Mouse (Mus musculus): Measurements from ENCODE around the gene Nsdhl. TPM values are rescaled to one million over a fixed set of nuclear protein-coding genes. Genes with fewer than 3 reads are reported as not detected.

The Nsdhl gene
- total RNA-seq (2022) = 1 to 10 TPM; 3.6 to 4.1 (median 3.9) TPM

GRCm38 (mm10) chrX:72917884-72918681 lies at the start of gene Nsdhl, which contains the start of gene Cetn2:
Nsdhl (plus strand) TSS chrX:72918557.
Cetn2 (minus strand) TSS chrX:72918411.
- peak; percentile 73 to 81 for DNase-seq (ENCODE audit: low spot score in 2 of 2)

GRCm38 (mm10) chrX:72895388-72896054 lies 22.8 kb upstream of the Nsdhl start:
- no peak for DNase-seq (ENCODE audit: low spot score in 2 of 2)

GRCm38 (mm10) chrX:72896055-72896437 lies 22.3 kb upstream of the Nsdhl start:
- DNase-seq (ENCODE audit: low spot score in 2 of 2) = no peak

- DNase-seq (ENCODE audit: low spot score in 2 of 2) = no peak
Measured at GRCm38 (mm10) chrX:72902530-72902929, 15.8 kb upstream of the Nsdhl start.

GRCm38 (mm10) chrX:72907619-72908403 lies 10.5 kb upstream of the Nsdhl start:
- no peak for DNase-seq (ENCODE audit: low spot score in 2 of 2)

- DNase-seq (ENCODE audit: low spot score in 2 of 2) = no peak
Measured at GRCm38 (mm10) chrX:72908404-72908741, 10.0 kb upstream of the Nsdhl start.

- no peak for DNase-seq (ENCODE audit: low spot score in 2 of 2)
Measured at GRCm38 (mm10) chrX:72911611-72912010, 6.7 kb upstream of the Nsdhl start.

- DNase-seq (ENCODE audit: low spot score in 2 of 2) = no peak
Measured at GRCm38 (mm10) chrX:72918682-72919059, 314 bp downstream of the Nsdhl start.

- no peak for DNase-seq (ENCODE audit: low spot score in 2 of 2)
Measured at GRCm38 (mm10) chrX:72921391-72921790, 3.0 kb downstream of the Nsdhl start.

GRCm38 (mm10) chrX:72953464-72953863 lies 35.1 kb downstream of the Nsdhl start:
- DNase-seq (ENCODE audit: low spot score in 2 of 2) = no peak

- DNase-seq (ENCODE audit: low spot score in 2 of 2) = no peak
Measured at GRCm38 (mm10) chrX:72956486-72956885, 38.1 kb downstream of the Nsdhl start.

GRCm38 (mm10) chrX:72960431-72960830 lies 42.1 kb downstream of the Nsdhl start:
- DNase-seq (ENCODE audit: low spot score in 2 of 2) = no peak

- no peak for DNase-seq (ENCODE audit: low spot score in 2 of 2)
Measured at GRCm38 (mm10) chrX:72961511-72961910, 43.2 kb downstream of the Nsdhl start.

- DNase-seq (ENCODE audit: low spot score in 2 of 2) = no peak
Measured at GRCm38 (mm10) chrX:72962743-72963142, 44.4 kb downstream of the Nsdhl start.

- DNase-seq (ENCODE audit: low spot score in 2 of 2) = no peak
Measured at GRCm38 (mm10) chrX:72982831-72983230, 64.5 kb downstream of the Nsdhl start.

- no peak for DNase-seq (ENCODE audit: low spot score in 2 of 2)
Measured at GRCm38 (mm10) chrX:72985607-72986006, 67.2 kb downstream of the Nsdhl start.

- peak; percentile 5 to 29 for DNase-seq (ENCODE audit: low spot score in 2 of 2)
Measured at GRCm38 (mm10) chrX:72986841-72987519, 68.6 kb downstream of the Nsdhl start, which contains the start of gene Zfp185. Zfp185 (plus strand) TSS chrX:72987339.

GRCm38 (mm10) chrX:72987520-72987905 lies 69.2 kb downstream of the Nsdhl start:
- DNase-seq (ENCODE audit: low spot score in 2 of 2) = no peak

GRCm38 (mm10) chrX:72988431-72988830 lies 70.1 kb downstream of the Nsdhl start:
- no peak for DNase-seq (ENCODE audit: low spot score in 2 of 2)

- DNase-seq (ENCODE audit: low spot score in 2 of 2) = no peak
Measured at GRCm38 (mm10) chrX:72990581-72990980, 72.2 kb downstream of the Nsdhl start.

- DNase-seq (ENCODE audit: low spot score in 2 of 2) = no peak
Measured at GRCm38 (mm10) chrX:72992291-72992919, 74.0 kb downstream of the Nsdhl start.
